Mouse (Mus musculus): ENCODE data around the gene Myocos.
"Not testable (repeated sequence)": the region's sequence is repeated elsewhere in the genome, so short reads cannot be mapped to it uniquely, and the experiment has no call there.

- not testable (repeated sequence) for TF ChIP-seq CTCF (IDR thresholded peaks at IDR 0.05; ENCODE audit: low read depth); EP300 (optimal IDR thresholded peaks at IDR 0.05)
Observed at GRCm38 (mm10) chr1:162635291-162635931, 22.6 kb downstream of the Myocos start.

All from stomach, postnatal 0 days (tissue).